Mouse (Mus musculus) intestine, embryonic 15.5 days (tissue): ENCODE results near the gene Zscan5b. TPM values are rescaled to one million over a fixed set of nuclear protein-coding genes. Genes with fewer than 3 reads are reported as not detected.
"Not testable (repeated sequence)": the region's sequence is repeated elsewhere in the genome, so short reads cannot be mapped to it uniquely, and the experiment has no call there.

Experiments
- ATAC-seq: fragments of 200-750 bp; cut with Nextera tagmentation; 2 replicates; pipeline ENCODE4 v1.8.0; 2017; ENCODE audit warnings: moderate TSS enrichment, moderate library complexity
- H3K27ac ChIP-seq: fragments of 300-500 bp; sonication (generic); 2 replicates; pipeline ENCODE4 v1.5.1; 2015; ENCODE audit warnings: mild to moderate bottlenecking, inconsistent platforms
- H3K27me3 ChIP-seq: fragments of 300-500 bp; sonication (generic); replicated peaks from 2 replicates; pipeline ENCODE4 v1.6.1; 2015; ENCODE audit warnings: inconsistent platforms
- H3K36me3 ChIP-seq: fragments of 300-500 bp; sonication (generic); 2 replicates; pipeline ENCODE4 v1.6.1; 2015; ENCODE audit warnings: inconsistent platforms
- H3K4me1 ChIP-seq: fragments of 300-500 bp; sonication (generic); replicated peaks from 2 replicates; pipeline ENCODE4 v1.6.1; 2015; ENCODE audit warnings: inconsistent platforms
- H3K4me2 ChIP-seq: fragments of 300-500 bp; sonication (generic); replicated peaks from 2 replicates; pipeline ENCODE4 v1.6.1; 2015; ENCODE audit warnings: mild to moderate bottlenecking, inconsistent platforms
- H3K4me3 ChIP-seq: fragments of 300-500 bp; sonication (generic); replicated peaks from 2 replicates; pipeline ENCODE4 v1.5.1; 2015; ENCODE audit warnings: inconsistent platforms
- H3K9ac ChIP-seq: fragments of 300-500 bp; sonication (generic); 2 replicates; pipeline ENCODE4 v1.6.1; 2015; ENCODE audit warnings: inconsistent platforms
- H3K9me3 ChIP-seq: fragments of 300-500 bp; sonication (generic); 2 replicates; pipeline ENCODE4 v1.6.1; 2016; ENCODE audit warnings: inconsistent platforms
- WGBS: fragments of 180-500 bp; shearing (Covaris S2); methylation state at CpG from one replicate; pipeline ENCODE4 v1.1.7; 2015; 5-methylcytosine and 5-hydroxymethylcytosine counted together
- polyA plus RNA-seq: library from polyadenylated mRNA; unstranded; fragments of >200 nt; fragmentation: Nextera tagmentation; extraction: Ambion mirVana; gene quantifications from 2 replicates; pipeline ENCODE4 v1.2.1, GENCODE M21; 2015

The Zscan5b gene
- polyA plus RNA-seq, 1 experiment from 2014 or later = not detected

DNA sequence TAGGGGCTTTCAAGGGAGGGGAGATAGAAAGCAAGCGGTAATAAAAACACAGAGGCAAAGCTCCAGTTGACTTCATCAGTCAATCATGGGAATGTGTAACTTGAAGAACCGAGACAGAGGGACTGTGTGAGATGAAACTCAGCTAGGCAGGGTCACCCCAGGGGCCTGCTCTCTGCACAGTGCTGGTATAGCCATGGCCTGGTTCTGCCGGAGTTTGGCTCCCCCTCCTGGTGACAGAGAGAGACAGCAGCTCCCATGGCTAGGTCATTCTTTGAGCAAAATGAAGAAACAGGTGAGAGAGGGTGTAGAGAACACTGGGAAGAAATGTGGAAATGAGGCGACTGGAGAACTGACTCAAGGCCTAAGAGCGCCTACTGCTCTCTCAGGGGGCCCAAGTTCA is 27.9 kb upstream of the Zscan5b start:
- Histone ChIP-seq H3K4me3 (no peak overlapping the region), H3K27ac (no peak overlapping the region), H3K36me3 (peaks cover 10% of the 10 kb centered on the region), H3K4me2 (no peak overlapping the region), H3K27me3 (no peaks in the 10 kb centered on the region), H3K9me3 (no peaks in the 10 kb centered on the region), H3K9ac (no peak overlapping the region), H3K4me1 (no peaks in the 10 kb centered on the region)
- peak; percentile 66 for ATAC-seq
- 18% methylated on average over 5 of the region's 5 CpGs for WGBS

DNA sequence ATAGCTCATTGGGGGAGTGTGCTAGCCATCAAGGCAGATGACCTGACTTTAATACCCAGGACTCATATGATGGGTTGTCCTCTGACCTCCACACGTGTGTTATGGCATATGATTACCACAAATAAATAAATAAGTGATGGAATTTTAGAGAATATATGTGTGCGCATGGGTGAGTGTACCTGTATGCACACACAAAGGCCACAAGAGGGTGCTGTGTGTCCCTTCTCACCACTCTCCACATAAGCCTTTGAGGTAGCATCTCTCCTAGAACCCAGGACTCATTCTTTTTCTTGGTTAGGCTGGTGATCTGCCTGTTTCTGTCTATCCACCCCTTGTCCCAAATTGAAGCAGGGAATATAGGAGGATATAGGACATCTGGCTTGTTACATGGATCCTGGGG is 26.3 kb upstream of the Zscan5b start:
- no peaks in the 10 kb centered on the region for H3K36me3 ChIP-seq
- H3K27ac ChIP-seq = no peak overlapping the region
- H3K4me3 ChIP-seq = no peak overlapping the region
- no peaks in the 10 kb centered on the region for H3K27me3 ChIP-seq
- no peak for ATAC-seq
- H3K9ac ChIP-seq = no peak overlapping the region
- no peaks in the 10 kb centered on the region for H3K4me1 ChIP-seq
- no peak overlapping the region for H3K4me2 ChIP-seq
- WGBS = 52% methylated on average over 2 of the region's 2 CpGs
- H3K9me3 ChIP-seq = no peaks in the 10 kb centered on the region

DNA sequence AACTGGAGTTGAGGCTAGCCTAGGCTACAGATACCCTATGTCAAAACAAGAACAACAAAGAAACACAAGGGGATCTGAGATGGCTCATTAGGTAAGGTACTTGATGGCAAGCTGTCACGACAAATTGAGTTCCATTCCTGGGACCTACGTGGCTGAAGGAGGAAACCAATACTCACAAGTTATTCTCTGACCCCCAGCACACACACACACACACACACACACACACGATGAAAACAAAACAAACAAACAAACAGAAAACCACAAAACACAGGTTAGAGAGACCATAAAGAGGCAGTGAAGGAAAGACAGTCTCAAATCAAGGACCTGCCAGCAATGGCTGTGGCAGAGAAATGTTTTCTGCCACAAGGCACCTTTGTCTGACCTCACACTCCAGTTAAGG is 25.3 kb upstream of the Zscan5b start, which contains the start of gene Galp:
Gene Galp (plus strand): TSS at position 301 of the 400 bp plus-strand sequence.
- ATAC-seq = no peak
- Histone ChIP-seq H3K4me1 (no peaks in the 10 kb centered on the region), H3K36me3 (no peaks in the 10 kb centered on the region), H3K27ac (no peak within 1 kb of the TSS), H3K27me3 (no peaks in the 10 kb centered on the region), H3K4me3 (no peak within 1 kb of the TSS), H3K9ac (no peak within 1 kb of the TSS), H3K9me3 (no peaks in the 10 kb centered on the region), H3K4me2 (no peak within 1 kb of the TSS)
- 54% methylated on average over 3 of the region's 3 CpGs for WGBS

DNA sequence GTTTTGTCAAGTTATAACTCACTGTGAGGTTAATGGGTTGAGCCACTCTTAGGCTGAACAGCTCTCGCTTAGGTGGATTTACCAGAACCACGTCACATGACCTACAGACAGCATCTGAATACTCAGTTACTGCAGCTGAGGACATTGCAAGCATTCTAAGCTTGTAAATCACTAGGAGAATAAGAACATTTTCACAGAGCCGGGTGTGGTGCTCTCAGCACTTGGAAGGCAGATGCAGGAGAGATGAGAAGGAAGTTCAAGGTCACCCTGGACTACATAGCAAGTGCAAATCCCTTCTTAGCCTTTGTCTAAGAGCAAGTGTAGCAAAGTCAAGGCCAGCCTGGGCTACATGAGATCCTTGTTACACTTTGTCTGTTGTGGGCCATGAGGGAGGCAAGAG is 17.9 kb upstream of the Zscan5b start:
- Histone ChIP-seq H3K9me3 (no peaks in the 10 kb centered on the region), H3K36me3 (no peaks in the 10 kb centered on the region), H3K27ac (no peak overlapping the region), H3K4me1 (no peaks in the 10 kb centered on the region), H3K27me3 (no peaks in the 10 kb centered on the region), H3K4me2 (no peak overlapping the region), H3K4me3 (no peak overlapping the region), H3K9ac (no peak overlapping the region)
- 71% methylated on average over 3 of the region's 3 CpGs for WGBS
- no peak for ATAC-seq

DNA sequence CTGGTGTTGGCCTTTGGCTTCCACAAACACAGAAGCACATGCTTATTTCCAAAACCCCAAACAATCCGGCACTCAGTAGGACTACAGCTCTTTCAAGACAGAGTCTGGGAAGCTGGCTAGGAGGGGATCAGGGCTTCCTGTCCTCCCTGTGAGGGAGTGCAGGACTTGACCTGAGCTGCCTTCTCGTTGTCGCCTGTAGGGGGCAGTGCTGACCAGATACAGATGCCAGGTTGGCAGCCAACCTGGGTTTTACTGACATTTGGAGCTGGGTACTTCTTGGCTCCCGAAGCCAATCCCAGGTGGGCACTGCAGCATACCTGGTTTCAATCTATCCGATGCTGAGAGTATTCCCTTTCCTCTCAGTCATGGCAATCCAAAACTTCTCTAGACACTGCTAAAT is 8.9 kb upstream of the Zscan5b start:
- 44% methylated on average over 5 of the region's 5 CpGs for WGBS
- H3K27ac ChIP-seq = no peak overlapping the region
- H3K4me3 ChIP-seq = no peak overlapping the region
- H3K27me3 ChIP-seq = no peaks in the 10 kb centered on the region
- no peak overlapping the region for H3K4me2 ChIP-seq
- no peak overlapping the region for H3K9ac ChIP-seq
- H3K4me1 ChIP-seq = no peaks in the 10 kb centered on the region
- no peak for ATAC-seq
- no peaks in the 10 kb centered on the region for H3K36me3 ChIP-seq
- H3K9me3 ChIP-seq = no peaks in the 10 kb centered on the region

DNA sequence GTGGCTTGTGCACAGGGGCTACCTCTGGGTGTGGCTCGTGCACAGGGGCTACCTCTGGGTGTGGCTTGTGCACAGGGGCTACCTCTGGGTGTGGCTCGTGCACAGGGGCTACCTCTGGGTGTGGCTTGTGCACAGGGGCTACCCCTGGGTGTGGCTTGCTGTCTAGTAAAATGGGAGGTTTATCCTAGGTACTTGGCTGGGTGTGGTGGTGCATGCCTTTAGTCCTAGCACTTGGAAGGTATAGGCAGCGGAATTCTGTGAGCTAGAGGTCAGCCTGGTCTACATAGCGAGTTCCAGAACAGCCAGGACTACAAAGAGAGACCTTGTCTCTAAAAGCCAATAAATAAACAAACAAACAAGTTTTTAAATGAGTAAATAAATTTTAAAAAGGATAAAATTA is 7.4 kb upstream of the Zscan5b start:
- 87% methylated on average over 4 of the region's 4 CpGs for WGBS
- not testable (repeated sequence) for H3K9me3 ChIP-seq, H3K27ac ChIP-seq, H3K4me1 ChIP-seq, H3K36me3 ChIP-seq, H3K4me2 ChIP-seq, ATAC-seq, H3K9ac ChIP-seq, H3K27me3 ChIP-seq, H3K4me3 ChIP-seq

DNA sequence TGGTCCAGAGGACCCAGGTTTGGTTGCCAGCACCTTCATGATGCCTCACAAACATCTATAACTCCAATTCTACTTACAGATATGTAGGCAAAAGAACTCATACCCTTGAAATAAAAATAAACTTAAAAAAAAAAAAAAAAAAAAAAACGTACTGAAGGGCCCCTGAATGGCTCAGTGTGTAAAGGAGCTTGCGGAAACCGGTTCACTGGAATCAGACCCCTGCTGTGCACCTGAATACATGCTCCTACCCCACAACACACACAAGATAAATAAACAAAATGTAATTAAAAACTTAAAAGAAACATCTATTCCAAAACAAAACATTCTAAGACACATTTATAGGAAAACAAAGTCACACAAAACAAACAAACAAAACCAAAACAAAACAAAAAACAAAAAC is 1.9 kb upstream of the Zscan5b start:
- Histone ChIP-seq H3K36me3 (no peaks in the 10 kb centered on the region), H3K27ac (no peak overlapping the region), H3K9ac (no peak overlapping the region), H3K4me3 (no peak overlapping the region), H3K4me1 (no peaks in the 10 kb centered on the region), H3K9me3 (no peaks in the 10 kb centered on the region), H3K27me3 (no peaks in the 10 kb centered on the region), H3K4me2 (no peak overlapping the region)
- WGBS = 46% methylated on average over 3 of the region's 3 CpGs
- ATAC-seq = no peak

DNA sequence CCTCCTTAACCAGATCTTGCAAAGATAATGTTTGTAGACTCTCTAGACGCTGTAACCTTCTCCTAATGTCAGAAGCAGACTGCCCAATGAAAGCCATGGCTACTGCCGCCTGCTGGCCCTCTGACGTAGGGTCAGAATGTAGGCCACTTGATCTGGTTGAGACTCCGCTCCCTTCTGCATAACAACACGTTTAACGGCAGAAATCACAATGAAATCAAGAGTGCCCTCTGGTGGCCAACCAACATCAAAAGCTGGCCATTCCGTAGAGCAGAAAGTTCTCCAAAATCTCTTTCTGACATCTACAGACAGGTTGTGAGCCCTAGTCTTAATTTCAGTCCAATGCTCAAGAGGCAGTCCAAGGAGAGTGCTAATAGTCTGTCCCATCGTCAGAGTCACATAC is 6.4 kb downstream of the Zscan5b start:
- H3K4me3 ChIP-seq, ATAC-seq, H3K9me3 ChIP-seq, H3K4me2 ChIP-seq, H3K27ac ChIP-seq, H3K9ac ChIP-seq, H3K36me3 ChIP-seq, H3K27me3 ChIP-seq, H3K4me1 ChIP-seq: not testable (repeated sequence)
- 55% methylated on average over 8 of the region's 8 CpGs for WGBS

DNA sequence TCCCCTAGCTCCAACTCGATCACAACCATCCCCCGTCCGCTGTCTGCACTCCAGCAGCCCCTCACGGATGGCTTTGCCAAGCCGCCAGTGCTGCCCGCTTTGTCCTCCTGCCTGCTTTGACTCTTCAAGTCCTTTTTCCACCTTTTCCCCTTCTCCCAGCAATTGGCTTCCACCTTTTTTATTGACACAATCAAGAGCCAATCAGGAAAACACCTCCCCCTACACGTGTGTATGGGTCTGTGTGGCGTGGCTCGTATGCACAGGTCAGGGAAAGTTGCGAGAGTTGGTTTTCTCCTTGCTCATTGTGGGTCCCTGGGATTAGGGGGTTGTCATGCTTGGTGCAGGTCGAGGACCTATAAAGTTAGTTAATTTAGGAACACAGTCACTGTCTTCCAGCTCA is 17.7 kb downstream of the Zscan5b start:
- 46% methylated on average over 11 of the region's 11 CpGs for WGBS
- ATAC-seq = no peak
- no peak overlapping the region for H3K9ac ChIP-seq
- H3K4me3 ChIP-seq = no peak overlapping the region
- no peaks in the 10 kb centered on the region for H3K9me3 ChIP-seq
- no peaks in the 10 kb centered on the region for H3K27me3 ChIP-seq
- H3K4me2 ChIP-seq = no peak overlapping the region
- no peaks in the 10 kb centered on the region for H3K4me1 ChIP-seq
- no peaks in the 10 kb centered on the region for H3K36me3 ChIP-seq
- no peak overlapping the region for H3K27ac ChIP-seq

DNA sequence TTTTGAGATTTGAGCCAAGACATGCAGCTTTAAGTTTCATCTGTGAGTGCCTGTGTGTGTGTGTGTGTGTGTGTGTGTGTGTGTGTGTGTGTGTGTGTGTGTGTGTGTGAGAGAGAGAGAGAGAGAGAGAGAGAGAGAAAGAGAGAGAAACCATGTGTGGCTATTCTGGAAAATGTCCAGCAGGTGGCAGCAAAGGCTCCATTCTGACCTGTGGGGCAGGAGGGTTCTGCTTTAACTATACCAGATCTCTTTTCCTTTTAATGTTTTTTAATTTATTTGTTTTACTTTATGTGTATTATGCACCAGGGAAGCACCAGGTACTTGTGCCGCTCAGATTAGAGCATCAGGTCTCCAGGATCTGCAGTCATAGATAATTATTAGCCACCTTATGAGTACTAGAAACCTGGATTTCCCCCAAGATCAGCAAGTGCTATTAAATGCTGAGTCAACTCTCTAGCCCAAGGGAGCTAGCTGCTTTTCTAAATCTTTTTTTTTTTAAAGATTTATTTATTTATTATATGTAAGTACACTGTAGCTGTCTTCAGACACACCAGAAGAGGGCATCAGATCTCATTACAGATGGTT is 18.9 kb downstream of the Zscan5b start:
- H3K36me3 ChIP-seq, H3K9me3 ChIP-seq, H3K4me1 ChIP-seq, H3K4me2 ChIP-seq, H3K27ac ChIP-seq, H3K27me3 ChIP-seq, H3K4me3 ChIP-seq, H3K9ac ChIP-seq: not testable (repeated sequence)
- WGBS = 22% methylated on average over 1 of the region's 1 CpGs
- peak; percentile 55; the same call in 1 of the 2 replicates for ATAC-seq

DNA sequence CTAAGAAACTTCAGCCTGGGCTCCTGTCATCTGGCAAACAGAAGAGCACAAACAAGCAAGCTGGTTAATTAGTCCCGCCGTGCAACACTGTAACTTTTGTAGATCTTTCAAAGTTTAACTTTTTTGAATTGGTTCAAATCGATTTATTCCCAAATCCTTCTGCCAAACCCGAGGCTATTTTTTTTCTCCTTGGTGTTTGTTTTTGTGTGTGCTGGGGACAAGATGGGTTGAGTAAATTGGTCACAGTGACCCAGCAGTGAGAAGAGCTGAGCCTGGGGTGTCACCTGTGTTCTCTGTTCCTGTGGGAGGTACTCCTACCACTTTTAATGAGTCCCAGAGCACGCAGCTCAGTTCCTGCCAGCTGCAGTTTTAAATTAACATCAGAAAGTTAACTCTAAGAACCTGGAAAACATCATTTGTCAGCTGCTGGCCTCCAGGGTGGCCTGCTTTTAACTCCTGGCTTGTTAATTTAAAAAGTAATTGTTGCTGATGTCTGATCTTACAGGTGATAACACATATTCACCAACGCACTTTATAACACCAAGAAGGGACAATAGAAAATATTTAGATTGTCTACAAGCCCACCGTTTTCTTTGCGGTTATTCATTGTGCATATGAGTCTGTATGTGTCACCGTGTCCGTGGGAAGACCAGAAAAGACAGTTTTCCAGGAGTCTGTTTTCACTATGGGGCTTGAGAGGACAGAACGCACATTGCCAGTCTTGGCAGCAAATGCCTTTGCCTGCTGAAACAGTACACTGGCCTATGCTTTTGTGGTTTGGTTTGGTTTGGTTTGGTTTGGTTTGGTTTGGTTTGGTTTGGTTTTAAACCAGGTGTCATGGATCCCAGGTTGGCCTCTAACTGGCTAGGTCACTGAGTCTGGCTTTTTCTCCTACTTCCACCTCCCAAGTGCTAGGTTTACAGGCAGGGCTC is 22.5 kb downstream of the Zscan5b start:
- Histone ChIP-seq H3K4me1 (no peaks in the 10 kb centered on the region), H3K27ac (no peak overlapping the region), H3K4me2 (no peak overlapping the region), H3K9ac (no peak overlapping the region), H3K36me3 (no peaks in the 10 kb centered on the region), H3K9me3 (no peaks in the 10 kb centered on the region), H3K4me3 (no peak overlapping the region), H3K27me3 (no peaks in the 10 kb centered on the region)
- ATAC-seq = no peak
- WGBS = 35% methylated on average over 11 of the region's 11 CpGs

DNA sequence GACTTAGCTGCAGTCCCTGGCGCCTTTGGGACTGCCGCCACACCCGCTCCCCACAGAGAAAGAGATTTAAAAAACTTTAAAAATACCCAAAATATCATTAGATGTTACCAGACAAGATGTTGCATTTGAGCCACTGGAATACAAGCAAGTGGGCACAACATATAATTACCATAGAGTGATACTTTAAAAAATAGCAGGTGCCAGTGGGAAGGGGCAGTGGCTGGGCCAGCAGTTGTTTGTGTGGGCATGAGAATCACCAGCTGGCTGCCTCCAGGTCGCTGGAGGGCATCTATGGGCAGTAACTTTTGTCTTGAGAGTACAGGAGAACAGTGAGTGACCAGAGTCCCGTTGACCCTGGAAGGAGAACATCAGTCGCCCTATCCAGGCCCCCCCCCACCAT is 30.3 kb downstream of the Zscan5b start, which contains the start of gene Epp13:
Gene Epp13 (plus strand): TSS at position 301 of the 400 bp plus-strand sequence.
- Histone ChIP-seq H3K27ac (no peak within 1 kb of the TSS), H3K4me1 (no peaks in the 10 kb centered on the region), H3K4me2 (no peak within 1 kb of the TSS), H3K36me3 (no peaks in the 10 kb centered on the region), H3K27me3 (no peaks in the 10 kb centered on the region), H3K9ac (no peak within 1 kb of the TSS), H3K4me3 (no peak within 1 kb of the TSS), H3K9me3 (no peaks in the 10 kb centered on the region)
- WGBS = 80% methylated on average over 6 of the region's 6 CpGs
- no peak for ATAC-seq

DNA sequence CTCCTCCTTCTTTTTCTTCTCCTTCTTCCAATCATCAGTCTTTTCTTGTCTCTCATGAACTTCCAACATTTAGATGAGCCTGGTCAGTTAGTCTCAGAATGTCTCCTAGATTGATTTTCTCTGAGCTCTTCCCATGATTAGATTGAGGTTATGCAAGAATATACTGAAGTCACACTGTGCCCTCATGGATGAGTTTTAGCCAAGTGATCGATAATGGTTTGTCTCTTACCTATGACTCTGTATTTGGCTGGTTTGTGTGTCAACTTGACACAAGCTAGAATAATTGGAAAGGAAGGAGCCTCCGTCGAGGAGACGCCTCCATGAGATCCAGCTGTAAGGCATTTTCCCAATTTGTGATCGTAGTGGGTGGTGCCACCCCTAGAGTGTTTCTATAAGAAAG is 32.4 kb downstream of the Zscan5b start:
- H3K4me3 ChIP-seq = no peak overlapping the region
- no peaks in the 10 kb centered on the region for H3K4me1 ChIP-seq
- no peaks in the 10 kb centered on the region for H3K36me3 ChIP-seq
- no peaks in the 10 kb centered on the region for H3K27me3 ChIP-seq
- H3K9me3 ChIP-seq = no peaks in the 10 kb centered on the region
- H3K27ac ChIP-seq = no peak overlapping the region
- ATAC-seq = no peak
- H3K4me2 ChIP-seq = no peak overlapping the region
- no peak overlapping the region for H3K9ac ChIP-seq
- WGBS = 93% methylated on average over 5 of the region's 5 CpGs
